Mouse (Mus musculus) hindbrain, embryonic 10.5 days (tissue): ENCODE measurements at regions not wholly inside any gene's neighbourhood (a gene's known extent, or its start where the extent isn't known, plus 50 kb on each side); places are given as distances from the start of the nearest gene placed in this dataset.
A peak's percentile ranks its signal among the peaks of the same experiment; 100 is the strongest.

Experiments used
- DNase-seq: peaks from one replicate; pipeline ENCODE4 v3.0.0-alpha.2; 2017; ENCODE audit warnings: low spot score
- H3K27ac ChIP-seq: fragments of 300-500 bp; sonication (generic); 2 replicates; pipeline ENCODE4 v1.5.1; 2016; ENCODE audit warnings: mild to moderate bottlenecking, moderate library complexity
- H3K27me3 ChIP-seq: fragments of 300-500 bp; sonication (generic); 2 replicates; pipeline ENCODE4 v1.6.1; 2016; ENCODE audit warnings: mild to moderate bottlenecking; ENCODE audit not compliant: poor library complexity, insufficient read depth, severe bottlenecking
- H3K36me3 ChIP-seq: fragments of 300-500 bp; sonication (generic); 2 replicates; pipeline ENCODE4 v1.6.1; 2016; ENCODE audit warnings: mild to moderate bottlenecking, moderate library complexity
- H3K4me1 ChIP-seq: fragments of 300-500 bp; sonication (generic); replicated peaks from 2 replicates; pipeline ENCODE4 v1.6.1; 2016; ENCODE audit warnings: mild to moderate bottlenecking
- H3K4me3 ChIP-seq: fragments of 300-500 bp; sonication (generic); 2 replicates; pipeline ENCODE4 v1.5.1; 2016; ENCODE audit warnings: mild to moderate bottlenecking, moderate library complexity
- H3K9me3 ChIP-seq: fragments of 300-500 bp; sonication (generic); 2 replicates; pipeline ENCODE4 v1.6.1; 2016; ENCODE audit warnings: mild to moderate bottlenecking, moderate library complexity
- WGBS: fragments of 180-500 bp; shearing (Covaris S2); methylation state at CpG from one replicate; pipeline ENCODE4 v1.1.7; 2016; 5-methylcytosine and 5-hydroxymethylcytosine counted together

DNA sequence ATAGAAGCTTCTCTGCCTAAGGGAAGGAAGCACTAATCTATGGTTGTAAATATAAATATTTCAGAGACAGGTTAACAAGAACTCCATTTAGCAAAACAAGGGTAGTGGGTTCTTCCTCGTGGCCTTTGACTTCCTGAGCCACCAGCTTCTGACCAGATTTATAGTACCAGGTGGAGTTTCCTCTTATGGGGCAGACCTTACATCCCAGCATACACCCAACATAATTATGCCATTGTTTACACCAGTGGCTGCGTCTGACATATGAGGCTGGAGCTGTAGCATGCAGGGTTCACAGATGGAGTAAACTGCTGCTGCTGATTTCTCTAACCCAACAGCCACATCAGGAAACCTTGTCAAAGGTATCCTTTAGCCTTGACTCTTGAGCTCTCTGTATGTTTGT lies 75.5 kb downstream of the Trib2 start:
- Histone ChIP-seq H3K4me1 (no peaks in the 10 kb centered on the region), H3K9me3 (no peaks in the 10 kb centered on the region), H3K4me3 (no peak overlapping the region), H3K27ac (no peak overlapping the region), H3K27me3 (no peaks in the 10 kb centered on the region), H3K36me3 (no peaks in the 10 kb centered on the region)
- DNase-seq, result no peak
- 81% methylated on average over 2 of the region's 2 CpGs for WGBS

DNA sequence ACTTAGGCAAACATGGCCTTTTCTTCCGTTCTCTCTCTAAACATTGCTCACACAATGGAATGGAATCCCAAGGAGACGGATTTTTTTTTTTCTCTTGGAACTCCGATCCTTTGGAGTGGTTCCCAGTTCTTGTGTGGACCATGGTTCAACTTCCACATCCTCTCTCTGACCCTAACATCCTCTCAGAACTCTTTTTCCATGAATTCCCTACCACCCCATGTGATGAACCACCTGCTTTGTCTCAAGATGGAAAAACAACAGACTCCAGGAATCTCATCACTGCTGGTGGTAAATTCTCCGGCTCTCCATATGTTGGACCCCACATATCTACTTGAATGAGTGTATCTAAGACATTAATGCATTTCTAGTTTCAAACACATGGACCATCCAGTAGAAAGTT lies 77.7 kb downstream of the Trib2 start:
- H3K36me3 ChIP-seq, result no peaks in the 10 kb centered on the region
- H3K4me1 ChIP-seq, result no peaks in the 10 kb centered on the region
- no peaks in the 10 kb centered on the region for H3K9me3 ChIP-seq
- H3K27ac ChIP-seq, result no peak overlapping the region
- WGBS, result 65% methylated on average over 4 of the region's 4 CpGs
- no peak for DNase-seq
- no peaks in the 10 kb centered on the region for H3K27me3 ChIP-seq
- H3K4me3 ChIP-seq, result no peak overlapping the region

DNA sequence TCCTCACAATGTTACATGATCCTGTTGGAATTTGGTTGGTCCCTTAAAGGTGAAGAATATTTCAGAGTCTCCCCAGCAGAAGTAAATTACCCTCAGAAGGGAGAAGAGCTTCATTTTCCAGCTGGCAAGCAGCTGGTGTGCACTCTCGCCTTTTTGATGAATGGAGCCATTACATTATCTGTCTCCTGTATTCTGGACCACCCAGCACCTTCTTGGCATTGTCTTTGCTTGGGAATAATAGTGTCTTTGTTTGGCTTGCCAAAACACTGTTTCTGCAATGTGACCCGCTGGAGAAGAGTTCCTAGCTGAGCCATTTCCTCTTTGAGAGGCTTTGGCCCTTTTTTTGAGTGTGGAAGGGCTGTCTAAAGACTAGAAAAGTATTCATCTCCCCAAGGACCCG lies 85.5 kb downstream of the Trib2 start:
- H3K9me3 ChIP-seq, result no peaks in the 10 kb centered on the region
- WGBS, result 30% methylated on average over 3 of the region's 3 CpGs
- no peak overlapping the region for H3K4me3 ChIP-seq
- no peak overlapping the region for H3K27ac ChIP-seq
- H3K36me3 ChIP-seq, result no peaks in the 10 kb centered on the region
- peak; percentile 34 for DNase-seq
- H3K4me1 ChIP-seq, result peaks cover 8% of the 10 kb centered on the region
- H3K27me3 ChIP-seq, result no peaks in the 10 kb centered on the region

DNA sequence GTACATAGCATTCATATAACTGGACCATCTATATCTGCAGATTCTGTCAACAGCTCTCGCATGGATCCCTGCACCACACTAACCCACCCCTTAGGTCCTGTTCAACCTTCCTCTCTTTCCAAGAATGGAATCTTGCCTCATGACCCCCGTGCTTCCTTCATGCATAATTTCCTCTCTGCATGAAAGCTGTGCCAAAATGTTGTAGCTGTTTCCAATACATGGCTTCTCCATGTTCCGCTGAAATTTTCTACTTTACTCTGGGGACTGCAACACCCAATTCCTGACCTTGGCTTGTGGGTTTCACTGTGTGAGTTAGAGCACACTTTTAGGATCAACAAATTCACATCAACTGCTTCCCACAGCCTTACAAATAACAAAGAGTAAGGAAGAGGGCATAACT lies 87.0 kb downstream of the Trib2 start:
- WGBS, result 75% methylated on average over 3 of the region's 3 CpGs
- Histone ChIP-seq H3K27ac (no peak overlapping the region), H3K9me3 (no peaks in the 10 kb centered on the region), H3K4me3 (no peak overlapping the region), H3K27me3 (no peaks in the 10 kb centered on the region), H3K36me3 (no peaks in the 10 kb centered on the region), H3K4me1 (peaks cover 8% of the 10 kb centered on the region)
- DNase-seq, result no peak

DNA sequence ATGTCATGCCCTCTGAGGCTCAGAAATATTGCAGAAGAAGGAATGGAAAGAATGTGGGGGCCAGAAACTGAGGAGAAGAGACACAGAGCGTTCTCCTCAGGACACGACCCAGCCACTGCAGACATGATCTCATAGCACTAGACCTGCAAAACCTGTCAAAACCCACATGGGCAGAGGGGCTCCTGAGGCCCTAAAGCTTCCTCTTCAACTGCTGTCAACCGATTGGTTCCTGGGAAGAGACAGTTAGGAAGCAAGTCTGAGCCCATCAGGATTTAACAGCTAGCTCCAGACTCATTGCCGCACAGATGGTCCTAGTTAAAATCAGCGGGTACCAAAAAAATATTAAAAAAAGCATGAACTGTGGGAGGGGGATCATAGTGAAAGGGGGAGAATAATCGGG lies 93.2 kb downstream of the Trib2 start:
- H3K27ac ChIP-seq, result no peak overlapping the region
- no peaks in the 10 kb centered on the region for H3K27me3 ChIP-seq
- WGBS, result 63% methylated on average over 6 of the region's 6 CpGs
- no peak for DNase-seq
- H3K4me1 ChIP-seq, result no peaks in the 10 kb centered on the region
- no peaks in the 10 kb centered on the region for H3K9me3 ChIP-seq
- no peaks in the 10 kb centered on the region for H3K36me3 ChIP-seq
- H3K4me3 ChIP-seq, result no peak overlapping the region

DNA sequence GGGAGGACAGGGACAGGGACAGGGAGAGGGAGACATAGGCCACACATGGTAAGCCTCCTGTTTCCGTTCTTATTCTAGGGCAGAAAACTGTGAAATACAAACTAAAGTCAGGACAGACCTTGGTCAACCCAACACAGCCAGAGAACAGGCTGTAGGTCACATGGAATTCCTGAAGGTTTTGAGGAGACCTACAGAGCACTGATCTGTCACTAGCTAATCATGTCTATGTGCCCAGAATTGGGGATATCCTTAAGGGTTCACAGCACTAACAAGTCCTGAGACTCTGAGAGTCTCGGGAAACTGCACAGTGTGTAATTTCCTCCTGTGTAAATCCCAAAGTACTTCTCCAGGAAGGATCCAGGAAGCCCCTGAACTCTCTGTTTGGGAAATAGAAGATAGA lies 94.6 kb downstream of the Trib2 start:
- Histone ChIP-seq H3K27me3 (no peaks in the 10 kb centered on the region), H3K36me3 (no peaks in the 10 kb centered on the region), H3K4me1 (no peaks in the 10 kb centered on the region), H3K4me3 (no peak overlapping the region), H3K27ac (no peak overlapping the region), H3K9me3 (no peaks in the 10 kb centered on the region)
- no peak for DNase-seq
- WGBS, result 83% methylated on average over 2 of the region's 2 CpGs

DNA sequence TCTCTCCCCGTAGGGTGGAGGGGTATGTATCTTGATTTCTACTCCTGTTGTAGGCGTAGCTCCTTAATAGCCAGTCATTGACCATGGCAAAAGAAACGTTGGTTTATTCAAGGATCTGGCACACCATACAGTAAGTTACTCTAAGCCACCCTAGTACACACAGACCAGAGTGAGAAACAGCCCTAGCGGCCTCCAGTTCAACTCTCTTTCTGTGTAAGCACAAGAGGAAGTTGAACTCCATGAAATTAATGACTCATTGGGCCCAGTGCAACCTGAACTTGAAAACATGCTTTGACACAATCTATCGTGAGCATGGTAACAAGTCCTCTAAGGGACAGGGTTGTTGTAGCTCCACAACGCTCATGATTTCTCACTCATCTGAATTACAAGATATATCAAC lies 96.6 kb downstream of the Trib2 start:
- H3K9me3 ChIP-seq, result no peaks in the 10 kb centered on the region
- H3K4me3 ChIP-seq, result no peak overlapping the region
- WGBS, result 89% methylated on average over 6 of the region's 6 CpGs
- H3K36me3 ChIP-seq, result no peaks in the 10 kb centered on the region
- no peaks in the 10 kb centered on the region for H3K27me3 ChIP-seq
- DNase-seq, result no peak
- H3K4me1 ChIP-seq, result no peaks in the 10 kb centered on the region
- no peak overlapping the region for H3K27ac ChIP-seq

DNA sequence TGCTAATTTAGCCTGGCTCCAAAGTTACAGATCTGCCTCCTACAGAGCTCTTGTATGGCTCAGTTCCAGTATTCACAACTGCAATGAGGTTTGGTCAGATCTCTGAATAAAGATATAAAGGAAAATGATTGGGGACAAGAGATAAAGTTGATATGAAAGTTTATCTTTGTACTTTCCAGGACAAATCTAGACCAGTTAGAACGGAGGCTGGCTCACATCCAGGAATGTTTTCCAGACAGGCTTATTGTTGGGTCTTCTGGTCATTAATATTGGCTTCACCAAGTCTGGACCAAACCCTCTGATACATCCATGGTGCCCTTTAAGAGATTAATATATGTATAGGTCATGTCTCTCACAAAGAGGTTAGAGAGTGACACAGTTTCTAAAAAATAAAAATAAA lies 97.9 kb downstream of the Trib2 start:
- H3K36me3 ChIP-seq, result no peaks in the 10 kb centered on the region
- no peak overlapping the region for H3K4me3 ChIP-seq
- 88% methylated on average over 1 of the region's 1 CpGs for WGBS
- no peaks in the 10 kb centered on the region for H3K27me3 ChIP-seq
- no peaks in the 10 kb centered on the region for H3K4me1 ChIP-seq
- DNase-seq, result no peak
- H3K27ac ChIP-seq, result no peak overlapping the region
- H3K9me3 ChIP-seq, result no peaks in the 10 kb centered on the region

DNA sequence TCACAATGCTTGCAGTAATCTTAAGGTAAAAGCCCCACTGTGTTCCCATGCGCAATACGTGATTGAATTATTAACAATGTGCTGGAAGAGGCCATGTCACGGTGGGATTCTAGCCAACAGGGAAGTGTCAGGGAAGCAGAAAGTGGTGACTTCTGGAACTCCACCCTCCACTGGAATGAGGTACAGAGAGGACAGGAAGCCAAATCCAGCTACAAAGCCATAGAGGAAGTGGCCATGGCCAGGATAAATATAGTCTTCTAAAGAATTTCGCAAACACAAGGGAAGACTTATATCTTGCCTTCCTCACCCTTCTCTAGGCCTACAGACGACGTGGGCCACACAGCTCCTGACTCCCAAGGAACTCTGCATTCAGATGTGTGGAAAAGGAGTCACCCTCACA lies 98.7 kb downstream of the Trib2 start:
- WGBS, result 91% methylated on average over 6 of the region's 6 CpGs
- no peak overlapping the region for H3K27ac ChIP-seq
- H3K27me3 ChIP-seq, result no peaks in the 10 kb centered on the region
- no peaks in the 10 kb centered on the region for H3K36me3 ChIP-seq
- no peak overlapping the region for H3K4me3 ChIP-seq
- no peaks in the 10 kb centered on the region for H3K4me1 ChIP-seq
- no peaks in the 10 kb centered on the region for H3K9me3 ChIP-seq
- no peak for DNase-seq

DNA sequence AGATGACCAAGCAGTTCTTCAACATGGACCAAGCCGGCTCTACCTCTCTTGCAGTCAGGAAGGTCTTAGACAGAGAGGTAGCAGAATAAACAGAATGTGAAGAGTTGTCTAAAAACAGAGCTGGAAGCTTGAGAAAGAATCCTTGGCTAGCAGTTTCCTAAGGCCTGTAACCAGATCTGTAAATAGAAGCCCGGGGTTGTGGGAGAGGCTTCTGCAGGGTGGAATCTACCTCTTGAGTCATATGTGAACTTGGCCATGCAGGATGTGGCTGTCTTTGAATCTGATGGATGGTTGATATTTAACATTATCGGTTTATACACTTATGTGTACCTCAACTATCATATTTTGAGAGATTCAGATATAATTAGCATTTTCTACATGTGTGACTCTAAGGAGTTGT lies 99.4 kb downstream of the Trib2 start:
- no peak for DNase-seq
- H3K9me3 ChIP-seq, result no peaks in the 10 kb centered on the region
- 87% methylated on average over 3 of the region's 3 CpGs for WGBS
- H3K27ac ChIP-seq, result no peak overlapping the region
- no peaks in the 10 kb centered on the region for H3K4me1 ChIP-seq
- H3K27me3 ChIP-seq, result no peaks in the 10 kb centered on the region
- no peaks in the 10 kb centered on the region for H3K36me3 ChIP-seq
- H3K4me3 ChIP-seq, result no peak overlapping the region

DNA sequence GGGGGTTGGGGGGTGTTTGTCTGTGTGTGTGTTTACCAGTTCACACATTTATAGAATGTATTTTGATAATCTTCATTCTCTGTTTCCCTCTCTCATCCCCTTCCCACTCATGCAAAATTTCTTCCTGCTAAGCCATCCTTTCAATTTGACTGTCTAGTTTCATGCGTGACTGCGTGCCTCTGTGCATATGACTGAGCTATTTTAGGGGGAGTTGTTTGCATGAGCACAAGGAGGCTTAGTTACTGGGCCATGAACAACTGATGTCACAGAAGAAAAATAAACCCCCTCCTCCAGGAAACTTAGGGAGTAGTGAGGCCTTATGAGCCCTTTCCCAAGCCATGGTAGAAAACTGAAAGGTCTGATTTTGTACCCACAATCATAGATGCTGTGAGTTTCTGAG lies 103.1 kb downstream of the Trib2 start:
- no peak overlapping the region for H3K27ac ChIP-seq
- 88% methylated on average over 2 of the region's 2 CpGs for WGBS
- H3K36me3 ChIP-seq, result no peaks in the 10 kb centered on the region
- H3K9me3 ChIP-seq, result no peaks in the 10 kb centered on the region
- H3K27me3 ChIP-seq, result no peaks in the 10 kb centered on the region
- DNase-seq, result no peak
- no peak overlapping the region for H3K4me3 ChIP-seq
- no peaks in the 10 kb centered on the region for H3K4me1 ChIP-seq

DNA sequence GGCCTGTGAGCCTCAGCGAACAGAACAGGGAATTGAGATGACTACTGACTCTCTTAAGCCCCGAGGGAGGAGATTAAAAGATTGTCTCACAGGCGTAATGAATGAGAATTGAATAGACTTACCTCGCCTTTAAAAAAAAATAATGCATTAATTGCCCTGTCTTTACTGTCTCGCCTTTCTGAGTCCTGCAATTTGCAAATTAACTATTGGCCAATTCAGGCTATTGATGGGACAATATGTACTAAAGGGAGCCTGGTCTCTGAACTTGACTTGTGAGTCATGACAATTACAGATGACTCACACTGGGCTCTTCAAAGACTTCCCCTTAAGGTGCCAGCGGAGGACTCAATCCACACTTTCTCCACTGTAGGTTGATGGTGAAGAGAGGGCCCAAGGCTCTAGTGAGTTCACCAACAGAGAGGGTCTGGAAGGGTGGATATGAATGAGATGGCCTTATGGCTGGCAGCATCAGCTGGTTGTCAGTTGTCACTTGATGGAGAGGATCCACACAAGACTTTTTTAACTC lies 109.1 kb downstream of the Trib2 start:
- DNase-seq, result no peak
- 83% methylated on average over 6 of the region's 6 CpGs for WGBS
- Histone ChIP-seq H3K4me1 (no peaks in the 10 kb centered on the region), H3K27me3 (no peaks in the 10 kb centered on the region), H3K4me3 (no peak overlapping the region), H3K27ac (no peak overlapping the region), H3K9me3 (no peaks in the 10 kb centered on the region), H3K36me3 (no peaks in the 10 kb centered on the region)

DNA sequence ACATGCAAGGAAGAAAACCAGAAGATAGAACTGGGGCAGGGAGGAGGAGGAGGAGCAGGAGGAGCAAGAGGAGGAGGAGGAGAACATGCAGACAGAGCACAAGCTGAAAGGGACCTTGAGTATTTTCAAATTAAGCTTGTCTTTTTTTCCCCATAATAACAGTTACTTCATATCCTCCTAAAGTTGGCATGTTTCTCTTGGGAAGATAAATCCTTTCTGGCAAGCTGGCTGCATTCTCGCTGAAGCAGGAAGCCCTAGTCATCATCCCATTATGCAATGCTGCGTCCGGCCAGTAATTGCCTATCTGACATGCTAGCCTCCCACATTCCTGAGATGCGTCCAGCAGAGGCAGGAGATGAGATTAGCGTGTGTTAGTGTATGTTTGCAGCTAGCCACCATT lies 112.3 kb downstream of the Trib2 start:
- Histone ChIP-seq H3K4me1 (no peaks in the 10 kb centered on the region), H3K9me3 (no peaks in the 10 kb centered on the region), H3K4me3 (no peak overlapping the region), H3K27ac (no peak overlapping the region), H3K27me3 (no peaks in the 10 kb centered on the region), H3K36me3 (no peaks in the 10 kb centered on the region)
- 63% methylated on average over 5 of the region's 5 CpGs for WGBS
- no peak for DNase-seq

DNA sequence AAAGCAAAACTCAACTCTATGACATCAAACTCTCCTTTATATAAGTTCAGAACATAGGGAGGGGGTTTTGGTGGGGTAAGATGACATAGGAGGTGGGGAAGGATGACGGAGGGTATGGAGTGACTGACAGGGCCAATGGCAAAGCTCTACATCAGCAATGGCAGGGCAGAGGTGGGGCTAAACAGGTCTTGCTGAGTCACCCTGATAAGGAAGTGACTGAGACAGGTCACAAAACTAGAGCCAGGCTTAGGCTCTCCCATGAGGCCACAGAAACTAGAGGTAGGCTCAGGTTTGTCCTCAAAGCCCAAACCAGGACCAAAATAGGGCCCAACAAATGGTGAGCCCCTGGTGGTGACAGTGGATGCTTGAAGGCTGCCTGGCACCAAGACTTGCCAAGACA lies 114.6 kb downstream of the Trib2 start:
- H3K4me3 ChIP-seq, result no peak overlapping the region
- 83% methylated on average over 1 of the region's 1 CpGs for WGBS
- H3K4me1 ChIP-seq, result peaks cover 10% of the 10 kb centered on the region
- H3K27me3 ChIP-seq, result no peaks in the 10 kb centered on the region
- no peak for DNase-seq
- no peaks in the 10 kb centered on the region for H3K9me3 ChIP-seq
- no peaks in the 10 kb centered on the region for H3K36me3 ChIP-seq
- H3K27ac ChIP-seq, result no peak overlapping the region
